Mouse (Mus musculus): ENCODE data around the gene Schip1. TPM values are rescaled to one million over a fixed set of nuclear protein-coding genes. Genes with fewer than 3 reads are reported as not detected.

Schip1 gene
- polyA plus RNA-seq, 1 experiment from 2014 or later, result 163 TPM

- H3K4me3 ChIP-seq (replicated peaks; ENCODE audit: low read length), result peak overlapping the region; percentile 43
- H3K27ac ChIP-seq, result peak overlapping the region; percentile 96
- no peaks in the 10 kb centered on the region for H3K9me3 ChIP-seq (ENCODE audit: control insufficient read depth, low read length)
- H3K36me3 ChIP-seq (replicated peaks; ENCODE audit: control insufficient read depth, insufficient read depth), result no peaks in the 10 kb centered on the region
- ATAC-seq (ENCODE audit: low FRiP score), result no peak
- no peak for DNase-seq (ENCODE audit: low spot score)
- H3K4me2 ChIP-seq (replicated peaks), result peak overlapping the region; percentile 59
- H3K4me1 ChIP-seq (replicated peaks; ENCODE audit: control insufficient read depth, insufficient read depth, low read length), result peaks cover 52% of the 10 kb centered on the region
- H3K9ac ChIP-seq, result peak overlapping the region; percentile 81
- no peaks in the 10 kb centered on the region for H3K27me3 ChIP-seq (ENCODE audit: control insufficient read depth, insufficient read depth, low read length)
- 30% methylated on average over 5 of the region's 8 CpGs for WGBS
These were observed 509.5 kb downstream of the Schip1 start for GRCm38 (mm10) chr3:68574097-68574496.

GRCm38 (mm10) chr3:68574565-68574964 lies 510.0 kb downstream of the Schip1 start:
- H3K4me3 ChIP-seq (replicated peaks; ENCODE audit: low read length), result peak overlapping the region; percentile 43
- H3K9ac ChIP-seq, result peak overlapping the region; percentile 81
- H3K4me2 ChIP-seq (replicated peaks), result peak overlapping the region; percentile 59
- no peaks in the 10 kb centered on the region for H3K27me3 ChIP-seq (ENCODE audit: control insufficient read depth, insufficient read depth, low read length)
- no peaks in the 10 kb centered on the region for H3K36me3 ChIP-seq (replicated peaks; ENCODE audit: control insufficient read depth, insufficient read depth)
- H3K27ac ChIP-seq, result peak overlapping the region; percentile 96
- H3K9me3 ChIP-seq (ENCODE audit: control insufficient read depth, low read length), result no peaks in the 10 kb centered on the region
- WGBS, result 32% methylated on average over 8 of the region's 8 CpGs
- peaks cover 52% of the 10 kb centered on the region for H3K4me1 ChIP-seq (replicated peaks; ENCODE audit: control insufficient read depth, insufficient read depth, low read length)
- ATAC-seq (ENCODE audit: low FRiP score) (no peak), DNase-seq (ENCODE audit: low spot score) (no peak)

GRCm38 (mm10) chr3:68575636-68576340 lies 511.2 kb downstream of the Schip1 start:
- 44% methylated on average over 10 of the region's 10 CpGs for WGBS
- Histone ChIP-seq H3K27ac (peak overlapping the region; percentile 96), H3K27me3 (ENCODE audit: control insufficient read depth, insufficient read depth, low read length) (no peaks in the 10 kb centered on the region), H3K4me3 (replicated peaks; ENCODE audit: low read length) (peak overlapping the region; percentile 2; the same call in 1 of the 2 replicates), H3K36me3 (replicated peaks; ENCODE audit: control insufficient read depth, insufficient read depth) (no peaks in the 10 kb centered on the region), H3K9me3 (ENCODE audit: control insufficient read depth, low read length) (no peaks in the 10 kb centered on the region), H3K4me2 (replicated peaks) (peak overlapping the region; percentile 59), H3K9ac (peak overlapping the region; percentile 21; the same call in 1 of the 2 replicates), H3K4me1 (replicated peaks; ENCODE audit: control insufficient read depth, insufficient read depth, low read length) (peaks cover 52% of the 10 kb centered on the region)
- ATAC-seq (ENCODE audit: low FRiP score) (no peak), DNase-seq (ENCODE audit: low spot score) (no peak)

GRCm38 (mm10) chr3:68576431-68576830 lies 511.8 kb downstream of the Schip1 start:
- no peaks in the 10 kb centered on the region for H3K9me3 ChIP-seq (ENCODE audit: control insufficient read depth, low read length)
- no peaks in the 10 kb centered on the region for H3K36me3 ChIP-seq (replicated peaks; ENCODE audit: control insufficient read depth, insufficient read depth)
- H3K27ac ChIP-seq, result peak overlapping the region; percentile 96

GRCm38 (mm10) chr3:68576948-68577347 lies 512.3 kb downstream of the Schip1 start:
- Histone ChIP-seq H3K9me3 (ENCODE audit: control insufficient read depth, low read length) (no peaks in the 10 kb centered on the region), H3K36me3 (replicated peaks; ENCODE audit: control insufficient read depth, insufficient read depth) (no peaks in the 10 kb centered on the region), H3K27me3 (ENCODE audit: control insufficient read depth, insufficient read depth, low read length) (no peaks in the 10 kb centered on the region), H3K4me1 (replicated peaks; ENCODE audit: control insufficient read depth, insufficient read depth, low read length) (peaks cover 54% of the 10 kb centered on the region), H3K4me3 (replicated peaks; ENCODE audit: low read length) (no peak overlapping the region), H3K27ac (peak overlapping the region; percentile 96), H3K4me2 (replicated peaks) (peak overlapping the region; percentile 59), H3K9ac (peak overlapping the region; percentile 41)
- WGBS, result 49% methylated on average over 5 of the region's 5 CpGs
- ATAC-seq (ENCODE audit: low FRiP score) (no peak), DNase-seq (ENCODE audit: low spot score) (no peak)

More at GRCm38 (mm10) chr3:68576431-68576830, 511.8 kb downstream of the Schip1 start:
- peak; percentile 7; the same call in 1 of the 2 replicates for ATAC-seq (ENCODE audit: low FRiP score)
- Histone ChIP-seq H3K9ac (peak overlapping the region; percentile 41), H3K4me1 (replicated peaks; ENCODE audit: control insufficient read depth, insufficient read depth, low read length) (peaks cover 51% of the 10 kb centered on the region), H3K27me3 (ENCODE audit: control insufficient read depth, insufficient read depth, low read length) (no peaks in the 10 kb centered on the region), H3K4me3 (replicated peaks; ENCODE audit: low read length) (no peak overlapping the region), H3K4me2 (replicated peaks) (peak overlapping the region; percentile 59)
- WGBS, result 10% methylated on average over 7 of the region's 7 CpGs
- no peak for DNase-seq (ENCODE audit: low spot score)

GRCm38 (mm10) chr3:68581591-68581990 lies 517.0 kb downstream of the Schip1 start:
- Histone ChIP-seq H3K27me3 (ENCODE audit: control insufficient read depth, insufficient read depth, low read length) (no peaks in the 10 kb centered on the region), H3K9ac (peak overlapping the region; percentile 13; the same call in 1 of the 2 replicates), H3K36me3 (replicated peaks; ENCODE audit: control insufficient read depth, insufficient read depth) (no peaks in the 10 kb centered on the region), H3K4me2 (replicated peaks) (no peak overlapping the region), H3K9me3 (ENCODE audit: control insufficient read depth, low read length) (no peaks in the 10 kb centered on the region), H3K4me1 (replicated peaks; ENCODE audit: control insufficient read depth, insufficient read depth, low read length) (peaks cover 57% of the 10 kb centered on the region), H3K27ac (no peak overlapping the region; the same call in 1 of the 2 replicates), H3K4me3 (replicated peaks; ENCODE audit: low read length) (no peak overlapping the region)
- DNase-seq (ENCODE audit: low spot score) (no peak), ATAC-seq (ENCODE audit: low FRiP score) (no peak)
- WGBS, result 66% methylated on average over 13 of the region's 13 CpGs

GRCm38 (mm10) chr3:68582103-68582740 lies 517.6 kb downstream of the Schip1 start:
- ATAC-seq (ENCODE audit: low FRiP score) (0 out of 2 replicates have a peak, but pooled peaks have one; percentile 8), DNase-seq (ENCODE audit: low spot score) (no peak)
- Histone ChIP-seq H3K9ac (no peak overlapping the region), H3K4me1 (replicated peaks; ENCODE audit: control insufficient read depth, insufficient read depth, low read length) (peaks cover 57% of the 10 kb centered on the region), H3K4me2 (replicated peaks) (peak overlapping the region; percentile 34; the same call in 1 of the 2 replicates), H3K9me3 (ENCODE audit: control insufficient read depth, low read length) (no peaks in the 10 kb centered on the region), H3K27me3 (ENCODE audit: control insufficient read depth, insufficient read depth, low read length) (no peaks in the 10 kb centered on the region), H3K4me3 (replicated peaks; ENCODE audit: low read length) (no peak overlapping the region), H3K27ac (peak overlapping the region; percentile 57; the same call in 1 of the 2 replicates), H3K36me3 (replicated peaks; ENCODE audit: control insufficient read depth, insufficient read depth) (no peaks in the 10 kb centered on the region)
- 63% methylated on average over 12 of the region's 12 CpGs for WGBS

GRCm38 (mm10) chr3:68583031-68583693 lies 518.6 kb downstream of the Schip1 start:
- no peak for DNase-seq (ENCODE audit: low spot score)

More at GRCm38 (mm10) chr3:68583031-68583693, 518.6 kb downstream of the Schip1 start:
- H3K27me3 ChIP-seq (ENCODE audit: control insufficient read depth, insufficient read depth, low read length), result no peaks in the 10 kb centered on the region
- peaks cover 58% of the 10 kb centered on the region for H3K4me1 ChIP-seq (replicated peaks; ENCODE audit: control insufficient read depth, insufficient read depth, low read length)
- peak overlapping the region; percentile 21; the same call in 1 of the 2 replicates for H3K9ac ChIP-seq
- no peaks in the 10 kb centered on the region for H3K36me3 ChIP-seq (replicated peaks; ENCODE audit: control insufficient read depth, insufficient read depth)
- 5% methylated on average over 14 of the region's 14 CpGs for WGBS
- no peak overlapping the region for H3K4me3 ChIP-seq (replicated peaks; ENCODE audit: low read length)
- H3K9me3 ChIP-seq (ENCODE audit: control insufficient read depth, low read length), result no peaks in the 10 kb centered on the region
- ATAC-seq (ENCODE audit: low FRiP score), result no peak
- H3K4me2 ChIP-seq (replicated peaks), result peak overlapping the region; percentile 34
- peak overlapping the region; percentile 57 for H3K27ac ChIP-seq

Measured in hindbrain, embryonic 14.5 days (tissue).